Mouse (Mus musculus) MN1 (cell line): ENCODE results near the gene Ssh2.

Experiments used
- DNase-seq: peaks from one replicate; pipeline ENCODE4 v3.0.0-alpha.2; 2016; ENCODE audit warnings: low spot score

Gene Ssh2

GRCm38 (mm10) chr11:77507426-77507825, 291.3 kb downstream of the Ssh2 start:
- no peak for DNase-seq

GRCm38 (mm10) chr11:77508068-77509021, 292.3 kb downstream of the Ssh2 start:
- DNase-seq = peak; percentile 87
